Mouse (Mus musculus): ENCODE results near the gene Ankrd55.
A peak's percentile ranks its signal among the peaks of the same experiment; 100 is the strongest.

The Ankrd55 gene

GRCm38 (mm10) chr13:112381476-112381875 is 93.2 kb downstream of the Ankrd55 start:
- no peak for DNase-seq (ENCODE audit: low spot score)

- no peak for DNase-seq (ENCODE audit: low spot score)
Observed at GRCm38 (mm10) chr13:112382457-112382856, 94.2 kb downstream of the Ankrd55 start.

GRCm38 (mm10) chr13:112382956-112383355 is 94.7 kb downstream of the Ankrd55 start:
- no peak for DNase-seq (ENCODE audit: low spot score)

- no peak for DNase-seq (ENCODE audit: low spot score)
Observed at GRCm38 (mm10) chr13:112383941-112384659, 95.8 kb downstream of the Ankrd55 start.

GRCm38 (mm10) chr13:112385040-112385439 is 96.8 kb downstream of the Ankrd55 start:
- DNase-seq (ENCODE audit: low spot score), result no peak

GRCm38 (mm10) chr13:112386494-112387075 is 98.3 kb downstream of the Ankrd55 start:
- no peak for DNase-seq (ENCODE audit: low spot score)

GRCm38 (mm10) chr13:112387279-112387678 is 99.0 kb downstream of the Ankrd55 start:
- no peak for DNase-seq (ENCODE audit: low spot score)

- no peak for DNase-seq (ENCODE audit: low spot score)
Observed at GRCm38 (mm10) chr13:112388176-112388575, 99.9 kb downstream of the Ankrd55 start.

- no peak for DNase-seq (ENCODE audit: low spot score)
Observed at GRCm38 (mm10) chr13:112390206-112390605, 102.0 kb downstream of the Ankrd55 start.

- DNase-seq (ENCODE audit: low spot score), result no peak
Observed at GRCm38 (mm10) chr13:112391354-112391753, 103.1 kb downstream of the Ankrd55 start.

- DNase-seq (ENCODE audit: low spot score), result no peak
Observed at GRCm38 (mm10) chr13:112393356-112393755, 105.1 kb downstream of the Ankrd55 start.

- no peak for DNase-seq (ENCODE audit: low spot score)
Observed at GRCm38 (mm10) chr13:112394271-112394670, 106.0 kb downstream of the Ankrd55 start.

- peak; percentile 49 for DNase-seq (ENCODE audit: low spot score)
Observed at GRCm38 (mm10) chr13:112404723-112405122, 116.5 kb downstream of the Ankrd55 start.

GRCm38 (mm10) chr13:112405184-112405583 is 116.9 kb downstream of the Ankrd55 start:
- DNase-seq (ENCODE audit: low spot score), result no peak

GRCm38 (mm10) chr13:112406618-112407017 is 118.4 kb downstream of the Ankrd55 start:
- no peak for DNase-seq (ENCODE audit: low spot score)

- no peak for DNase-seq (ENCODE audit: low spot score)
Observed at GRCm38 (mm10) chr13:112407181-112407700, 119.0 kb downstream of the Ankrd55 start.

- no peak for DNase-seq (ENCODE audit: low spot score)
Observed at GRCm38 (mm10) chr13:112407776-112408490, 119.7 kb downstream of the Ankrd55 start.

- no peak for DNase-seq (ENCODE audit: low spot score)
Observed at GRCm38 (mm10) chr13:112408701-112409100, 120.5 kb downstream of the Ankrd55 start.

- no peak for DNase-seq (ENCODE audit: low spot score)
Observed at GRCm38 (mm10) chr13:112409331-112409730, 121.1 kb downstream of the Ankrd55 start.

GRCm38 (mm10) chr13:112409851-112410250 is 121.6 kb downstream of the Ankrd55 start:
- DNase-seq (ENCODE audit: low spot score), result no peak

GRCm38 (mm10) chr13:112410461-112410860 is 122.2 kb downstream of the Ankrd55 start:
- DNase-seq (ENCODE audit: low spot score), result no peak

GRCm38 (mm10) chr13:112411216-112411822 is 123.1 kb downstream of the Ankrd55 start:
- DNase-seq (ENCODE audit: low spot score), result peak; percentile 85

Measured in lung, postnatal 25 days (tissue).